Mouse (Mus musculus): ENCODE results near the gene Gm17555. TPM values are rescaled to one million over a fixed set of nuclear protein-coding genes. Genes with fewer than 3 reads are reported as not detected.
A peak's percentile ranks its signal among the peaks of the same experiment; 100 is the strongest.
"Not testable (repeated sequence)": the region's sequence is repeated elsewhere in the genome, so short reads cannot be mapped to it uniquely, and the experiment has no call there.

Gm17555 gene
- not detected for total RNA-seq (2021)

- intact Hi-C loops (cut with DNase I), result not testable (repeated sequence)
Observed at GRCm38 (mm10) chr2:126214800-126215199, at the start of gene Gm17555. Gm17555 (plus strand) TSS chr2:126215100.

GRCm38 (mm10) chr2:126165277-126166018, 49.5 kb upstream of the Gm17555 start:
- intact Hi-C loops (cut with DNase I), result no loop called here
- DNase-seq, result no peak

More at GRCm38 (mm10) chr2:126214800-126215199, at the start of gene Gm17555:
- DNase-seq, result not testable (repeated sequence)

- intact Hi-C loops (cut with DNase I), result no loop called here
- DNase-seq, result no peak
Observed at GRCm38 (mm10) chr2:126166335-126166734, 48.6 kb upstream of the Gm17555 start.

- intact Hi-C loops (cut with DNase I), result no loop called here
- DNase-seq, result no peak
Observed at GRCm38 (mm10) chr2:126166848-126167617, 47.9 kb upstream of the Gm17555 start.

- intact Hi-C loops (cut with DNase I), result no loop called here
- DNase-seq, result no peak
Observed at GRCm38 (mm10) chr2:126171427-126171826, 43.5 kb upstream of the Gm17555 start.

- intact Hi-C loops (cut with DNase I), result no loop called here
Observed at GRCm38 (mm10) chr2:126191306-126191705, 23.6 kb upstream of the Gm17555 start.

GRCm38 (mm10) chr2:126192129-126192528, 22.8 kb upstream of the Gm17555 start:
- intact Hi-C loops (cut with DNase I), result no loop called here
- DNase-seq, result no peak

More at GRCm38 (mm10) chr2:126191306-126191705, 23.6 kb upstream of the Gm17555 start:
- DNase-seq, result no peak

- no peak for DNase-seq
- intact Hi-C loops (cut with DNase I), result no loop called here
Observed at GRCm38 (mm10) chr2:126195631-126196356, 19.1 kb upstream of the Gm17555 start.

GRCm38 (mm10) chr2:126198971-126199370, 15.9 kb upstream of the Gm17555 start:
- intact Hi-C loops (cut with DNase I), result no loop called here
- DNase-seq, result peak; percentile 18 to 29

GRCm38 (mm10) chr2:126211011-126211680, 3.8 kb upstream of the Gm17555 start:
- peak; percentile 23 to 25 for DNase-seq
- intact Hi-C loops (cut with DNase I), result no loop called here

GRCm38 (mm10) chr2:126227581-126227980, 12.7 kb downstream of the Gm17555 start:
- DNase-seq, result no peak
- intact Hi-C loops (cut with DNase I), result no loop called here

- intact Hi-C loops (cut with DNase I), result no loop called here
- DNase-seq, result no peak
Observed at GRCm38 (mm10) chr2:126231731-126232130, 16.8 kb downstream of the Gm17555 start.

- peak; percentile 13 to 23 for DNase-seq
- intact Hi-C loops (cut with DNase I), result no loop called here
Observed at GRCm38 (mm10) chr2:126236905-126237304, 22.0 kb downstream of the Gm17555 start.

GRCm38 (mm10) chr2:126245446-126245845, 30.5 kb downstream of the Gm17555 start:
- peak; percentile 25 to 55 for DNase-seq
- intact Hi-C loops (cut with DNase I), result loop anchor here (5.0 kb wide), 2 partner anchors 238 to 353 kb away; no protein-coding TSS in a partner anchor

- DNase-seq, result no peak
- intact Hi-C loops (cut with DNase I), result loop anchor here (5.0 kb wide), 2 partner anchors 241 to 356 kb away; no protein-coding TSS in a partner anchor
Observed at GRCm38 (mm10) chr2:126248536-126248935, 33.6 kb downstream of the Gm17555 start.

- no peak for DNase-seq
- intact Hi-C loops (cut with DNase I), result no loop called here
Observed at GRCm38 (mm10) chr2:126252211-126252610, 37.3 kb downstream of the Gm17555 start.
